Mouse (Mus musculus) hindbrain, embryonic 16.5 days (tissue): ENCODE data around the gene Ccdc124. TPM values are rescaled to one million over a fixed set of nuclear protein-coding genes. Genes with fewer than 3 reads are reported as not detected.
A peak's percentile ranks its signal among the peaks of the same experiment; 100 is the strongest.
"Not testable (repeated sequence)": the region's sequence is repeated elsewhere in the genome, so short reads cannot be mapped to it uniquely, and the experiment has no call there.

Experiments used
- ATAC-seq: fragments of 200-750 bp; cut with Nextera tagmentation; 2 replicates; pipeline ENCODE4 v1.8.0; 2017; ENCODE audit warnings: moderate TSS enrichment, moderate library complexity
- H3K27ac ChIP-seq: fragments of 300-500 bp; sonication (generic); 2 replicates; pipeline ENCODE4 v1.5.1; 2014; ENCODE audit warnings: low read depth, mild to moderate bottlenecking, control low read depth, low read length, moderate library complexity
- H3K27me3 ChIP-seq: fragments of 300-500 bp; sonication (generic); replicated peaks from 2 replicates; pipeline ENCODE4 v1.6.1; 2014; ENCODE audit warnings: low read length; ENCODE audit not compliant: control insufficient read depth, insufficient read depth
- H3K36me3 ChIP-seq: fragments of 300-500 bp; sonication (generic); 2 replicates; pipeline ENCODE4 v1.6.1; 2014; ENCODE audit warnings: mild to moderate bottlenecking, low read length, moderate library complexity, mixed read lengths; ENCODE audit not compliant: control insufficient read depth, insufficient read depth
- H3K4me1 ChIP-seq: fragments of 300-500 bp; sonication (generic); 2 replicates; pipeline ENCODE4 v1.6.1; 2014; ENCODE audit warnings: low read depth, low read length; ENCODE audit not compliant: control insufficient read depth, insufficient read depth
- H3K4me2 ChIP-seq: fragments of 300-500 bp; sonication (generic); 2 replicates; pipeline ENCODE4 v1.6.1; 2014; ENCODE audit warnings: mild to moderate bottlenecking, low read length, control low read depth, moderate library complexity
- H3K4me3 ChIP-seq: fragments of 300-500 bp; sonication (generic); 2 replicates; pipeline ENCODE4 v1.5.1; 2014; ENCODE audit warnings: mild to moderate bottlenecking, low read length, control low read depth, moderate library complexity
- H3K9ac ChIP-seq: fragments of 300-500 bp; sonication (generic); 2 replicates; pipeline ENCODE4 v1.6.1; 2014; ENCODE audit warnings: low read depth, mild to moderate bottlenecking, control low read depth, low read length, moderate library complexity
- H3K9me3 ChIP-seq: fragments of 300-500 bp; sonication (generic); 2 replicates; pipeline ENCODE4 v1.6.1; 2014; ENCODE audit warnings: mild to moderate bottlenecking, low read length, moderate library complexity; ENCODE audit not compliant: control insufficient read depth
- WGBS: fragments of 180-500 bp; shearing (Covaris S2); extraction: QIAGEN DNeasy Blood & Tissue Kit; methylation state at CpG from one replicate; pipeline ENCODE4 v1.1.7; 2014; 5-methylcytosine and 5-hydroxymethylcytosine counted together
- polyA plus RNA-seq: library from polyadenylated mRNA; unstranded; fragments of >200 nt; fragmentation: Nextera tagmentation; extraction: Ambion mirVana; gene quantifications from 2 replicates; pipeline ENCODE4 v1.2.1, GENCODE M21; 2015

Gene Ccdc124
- polyA plus RNA-seq, 1 experiment from 2014 or later, result 190 TPM

DNA sequence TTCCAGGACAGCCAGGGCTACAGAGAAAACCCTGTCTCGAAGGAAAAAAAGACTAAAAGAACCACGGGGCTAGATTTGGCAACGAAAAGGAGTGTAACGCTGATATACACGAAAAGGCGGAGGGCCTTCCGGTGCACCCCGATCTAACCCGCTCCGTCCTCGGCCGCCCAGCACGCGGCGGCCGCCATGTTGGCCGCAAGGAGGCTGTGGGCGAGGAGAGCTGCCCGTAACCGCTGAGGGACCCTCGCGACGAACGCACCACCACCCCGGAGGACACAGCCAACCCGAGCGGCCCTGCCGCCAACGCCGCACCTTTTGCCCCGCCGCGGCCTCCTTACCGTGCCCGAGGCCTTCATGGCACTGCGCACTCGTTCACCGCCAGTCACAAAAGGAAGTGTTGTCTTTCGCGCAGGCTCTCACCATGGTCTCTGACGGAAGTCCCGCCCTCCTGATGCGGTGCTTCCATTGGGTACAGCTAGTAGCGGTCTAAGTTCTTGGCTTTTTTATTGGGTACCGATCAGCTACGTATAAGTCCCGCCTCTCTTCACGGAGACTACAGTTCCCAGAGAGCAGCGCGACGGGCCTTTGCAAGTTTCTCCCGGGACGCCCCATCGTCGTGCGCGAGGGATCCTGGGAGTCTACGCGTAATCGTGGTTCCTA lies 23.4 kb upstream of the Ccdc124 start, which contains the start of gene Rpl18a:
Rpl18a (minus strand) TSS at position 392 of the 660 bp plus-strand sequence.
- H3K36me3 ChIP-seq, result peaks cover 25% of the 10 kb centered on the region
- peaks cover 29% of the 10 kb centered on the region for H3K27me3 ChIP-seq
- no peaks in the 10 kb centered on the region for H3K9me3 ChIP-seq
- peak within 1 kb of the TSS; percentile 96 for H3K9ac ChIP-seq
- H3K4me1 ChIP-seq, result peaks cover 16% of the 10 kb centered on the region
- WGBS, result under 1% methylated on average over 58 of the region's 60 CpGs
- H3K27ac ChIP-seq, result peak within 1 kb of the TSS; percentile 75
- H3K4me3 ChIP-seq, result peak within 1 kb of the TSS; percentile 82
- peak within 1 kb of the TSS; percentile 92 for H3K4me2 ChIP-seq
- ATAC-seq, result peak; percentile 98

GRCm38 (mm10) chr8:70896316-70897020 lies 22.7 kb upstream of the Ccdc124 start:
- Histone ChIP-seq H3K27me3 (peaks cover 36% of the 10 kb centered on the region), H3K36me3 (peaks cover 25% of the 10 kb centered on the region), H3K4me2 (peak overlapping the region; percentile 92), H3K27ac (peak overlapping the region; percentile 75), H3K4me1 (peaks cover 18% of the 10 kb centered on the region), H3K9ac (peak overlapping the region; percentile 96), H3K4me3 (peak overlapping the region; percentile 82), H3K9me3 (no peaks in the 10 kb centered on the region)
- 5% methylated on average over 25 of the region's 25 CpGs for WGBS
- no peak for ATAC-seq

- H3K9me3 ChIP-seq, H3K9ac ChIP-seq, ATAC-seq, H3K27ac ChIP-seq: not testable (repeated sequence)
- 80% methylated on average over 23 of the region's 24 CpGs for WGBS
- peaks cover 44% of the 10 kb centered on the region for H3K27me3 ChIP-seq
- peak overlapping the region; percentile 82; the same call in 1 of the 2 replicates for H3K4me3 ChIP-seq
- H3K4me2 ChIP-seq, result peak overlapping the region; percentile 92
- peaks cover 25% of the 10 kb centered on the region for H3K36me3 ChIP-seq
- H3K4me1 ChIP-seq, result peaks cover 18% of the 10 kb centered on the region
These were observed 22.0 kb upstream of the Ccdc124 start for GRCm38 (mm10) chr8:70895571-70896259.

DNA sequence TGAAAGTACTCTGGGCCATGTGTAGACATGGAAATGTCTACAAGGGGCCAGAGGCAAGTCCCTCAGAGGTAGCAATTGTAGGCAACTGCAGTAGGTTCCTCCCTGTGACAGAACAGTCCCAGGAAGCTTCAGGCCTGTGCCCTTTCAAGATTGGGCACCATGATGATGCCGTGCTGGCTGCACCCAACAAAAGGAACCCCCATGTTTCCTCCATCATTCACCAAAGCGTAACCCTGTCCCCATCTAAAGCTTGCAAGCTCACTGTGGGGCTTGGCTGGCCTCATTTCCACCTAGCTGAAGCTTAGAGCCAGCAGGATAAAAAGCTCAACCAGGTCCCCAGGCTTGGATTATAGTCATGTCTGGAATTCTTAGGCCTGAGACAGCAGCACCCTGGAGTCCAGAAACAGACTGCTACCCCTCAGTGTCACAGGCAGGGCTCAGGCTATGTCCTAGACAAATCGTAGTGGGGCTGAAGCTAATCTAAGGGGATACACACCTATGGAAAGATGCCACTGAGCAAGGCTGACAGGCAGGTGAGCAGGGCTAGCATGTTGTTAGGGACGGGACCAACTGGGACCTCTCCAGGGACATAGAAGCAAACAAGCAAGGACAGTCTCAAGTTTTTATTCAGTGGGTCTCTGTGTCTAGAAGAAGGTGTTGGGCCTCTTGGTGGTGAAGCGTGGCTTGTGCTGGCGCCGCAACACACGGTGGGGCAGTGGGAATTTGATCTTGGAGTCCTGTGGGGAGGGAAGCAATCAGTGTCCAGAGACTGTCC lies 21.2 kb upstream of the Ccdc124 start:
- Histone ChIP-seq H3K27me3 (peaks cover 44% of the 10 kb centered on the region), H3K4me2 (no peak overlapping the region), H3K27ac (no peak overlapping the region), H3K9me3 (peaks cover 2% of the 10 kb centered on the region; the same call in 1 of the 2 replicates), H3K4me1 (peaks cover 18% of the 10 kb centered on the region), H3K4me3 (no peak overlapping the region), H3K36me3 (peaks cover 25% of the 10 kb centered on the region), H3K9ac (no peak overlapping the region)
- ATAC-seq, result no peak
- 96% methylated on average over 8 of the region's 8 CpGs for WGBS

GRCm38 (mm10) chr8:70894385-70894720 lies 20.6 kb upstream of the Ccdc124 start:
- H3K4me3 ChIP-seq, result no peak overlapping the region
- peaks cover 2% of the 10 kb centered on the region; the same call in 1 of the 2 replicates for H3K9me3 ChIP-seq
- WGBS, result 56% methylated on average over 2 of the region's 2 CpGs
- no peak overlapping the region for H3K9ac ChIP-seq
- no peak overlapping the region for H3K27ac ChIP-seq
- H3K27me3 ChIP-seq, result peaks cover 45% of the 10 kb centered on the region
- H3K4me1 ChIP-seq, result peaks cover 18% of the 10 kb centered on the region
- H3K4me2 ChIP-seq, result no peak overlapping the region
- ATAC-seq, result no peak
- peaks cover 25% of the 10 kb centered on the region for H3K36me3 ChIP-seq

GRCm38 (mm10) chr8:70893656-70894384 lies 20.1 kb upstream of the Ccdc124 start:
- Histone ChIP-seq H3K27ac (no peak overlapping the region), H3K27me3 (peaks cover 46% of the 10 kb centered on the region), H3K9me3 (peaks cover 2% of the 10 kb centered on the region; the same call in 1 of the 2 replicates), H3K36me3 (peaks cover 25% of the 10 kb centered on the region), H3K4me3 (no peak overlapping the region), H3K4me1 (peaks cover 18% of the 10 kb centered on the region), H3K4me2 (no peak overlapping the region), H3K9ac (no peak overlapping the region)
- WGBS, result 30% methylated on average over 12 of the region's 12 CpGs
- no peak for ATAC-seq

- H3K4me2 ChIP-seq, result peak overlapping the region; percentile 46
- H3K36me3 ChIP-seq, result peaks cover 25% of the 10 kb centered on the region
- peak overlapping the region; percentile 38; the same call in 1 of the 2 replicates for H3K9ac ChIP-seq
- H3K9me3 ChIP-seq, result peaks cover 2% of the 10 kb centered on the region; the same call in 1 of the 2 replicates
- peak overlapping the region; percentile 24 for H3K4me3 ChIP-seq
- no peak for ATAC-seq
- 29% methylated on average over 20 of the region's 20 CpGs for WGBS
- no peak overlapping the region for H3K27ac ChIP-seq
- H3K27me3 ChIP-seq, result peaks cover 48% of the 10 kb centered on the region
- peaks cover 18% of the 10 kb centered on the region for H3K4me1 ChIP-seq
These were observed 19.3 kb upstream of the Ccdc124 start for GRCm38 (mm10) chr8:70892896-70893655.
